Mouse (Mus musculus) midbrain, embryonic 11.5 days (tissue): ENCODE results near the gene Tmem254c. TPM values are rescaled to one million over a fixed set of nuclear protein-coding genes. Genes with fewer than 3 reads are reported as not detected.
"Not testable (repeated sequence)": the region's sequence is repeated elsewhere in the genome, so short reads cannot be mapped to it uniquely, and the experiment has no call there.

ENCODE experiments used
- ATAC-seq: fragments of 200-750 bp; cut with Nextera tagmentation; 2 replicates; pipeline ENCODE4 v1.8.0; 2017; ENCODE audit warnings: moderate TSS enrichment, moderate library complexity; ENCODE audit not compliant: low FRiP score
- DNase-seq: peaks from one replicate; pipeline ENCODE4 v3.0.0; 2015; ENCODE audit warnings: low spot score; ENCODE audit errors: missing footprints
- H3K27ac ChIP-seq: fragments of 300-500 bp; sonication (generic); 2 replicates; pipeline ENCODE4 v1.5.1; 2014; ENCODE audit warnings: low read depth, low read length
- H3K27me3 ChIP-seq: fragments of 300-500 bp; sonication (generic); 2 replicates; pipeline ENCODE4 v1.6.1; 2014; ENCODE audit warnings: mild to moderate bottlenecking, low read length, moderate library complexity, mixed read lengths; ENCODE audit not compliant: control insufficient read depth, insufficient read depth
- H3K36me3 ChIP-seq: fragments of 300-500 bp; sonication (generic); 2 replicates; pipeline ENCODE4 v1.6.1; 2014; ENCODE audit warnings: mild to moderate bottlenecking, low read length, moderate library complexity, mixed read lengths; ENCODE audit not compliant: control insufficient read depth, insufficient read depth
- H3K4me1 ChIP-seq: fragments of 300-500 bp; sonication (generic); 2 replicates; pipeline ENCODE4 v1.6.1; 2014; ENCODE audit warnings: low read length; ENCODE audit not compliant: control insufficient read depth, insufficient read depth
- H3K4me2 ChIP-seq: fragments of 300-500 bp; sonication (generic); 2 replicates; pipeline ENCODE4 v1.6.1; 2014; ENCODE audit warnings: mild to moderate bottlenecking, moderate library complexity
- H3K4me3 ChIP-seq: fragments of 300-500 bp; sonication (generic); 2 replicates; pipeline ENCODE4 v1.5.1; 2014; ENCODE audit warnings: low read depth, low read length
- H3K9ac ChIP-seq: fragments of 300-500 bp; sonication (generic); 2 replicates; pipeline ENCODE4 v1.6.1; 2014; ENCODE audit warnings: low read length
- H3K9me3 ChIP-seq: fragments of 300-500 bp; sonication (generic); 2 replicates; pipeline ENCODE4 v1.6.1; 2016; ENCODE audit warnings: low read length; ENCODE audit not compliant: control insufficient read depth
- WGBS: fragments of 180-500 bp; shearing (Covaris S2); extraction: QIAGEN DNeasy Blood & Tissue Kit; methylation state at CpG from one replicate; pipeline ENCODE4 v1.1.7; 2014; 5-methylcytosine and 5-hydroxymethylcytosine counted together
- polyA plus RNA-seq: library from polyadenylated mRNA; unstranded; fragments of >200 nt; fragmentation: Nextera tagmentation; extraction: Ambion mirVana; gene quantifications from 2 replicates; pipeline ENCODE4 v1.2.1, GENCODE M21; 2014

The Tmem254c gene
- polyA plus RNA-seq, 1 experiment from 2014 or later = 15.7 TPM

- not testable (repeated sequence) for DNase-seq, H3K4me3 ChIP-seq, H3K4me2 ChIP-seq, H3K27me3 ChIP-seq, ATAC-seq, H3K36me3 ChIP-seq, H3K27ac ChIP-seq, H3K9me3 ChIP-seq, H3K4me1 ChIP-seq, H3K9ac ChIP-seq
- no CpG with 5 or more reads among the region's 8 CpGs for WGBS
These were observed 20.1 kb downstream of the Tmem254c start for GRCm38 (mm10) chr14:26047026-26047425.

DNA sequence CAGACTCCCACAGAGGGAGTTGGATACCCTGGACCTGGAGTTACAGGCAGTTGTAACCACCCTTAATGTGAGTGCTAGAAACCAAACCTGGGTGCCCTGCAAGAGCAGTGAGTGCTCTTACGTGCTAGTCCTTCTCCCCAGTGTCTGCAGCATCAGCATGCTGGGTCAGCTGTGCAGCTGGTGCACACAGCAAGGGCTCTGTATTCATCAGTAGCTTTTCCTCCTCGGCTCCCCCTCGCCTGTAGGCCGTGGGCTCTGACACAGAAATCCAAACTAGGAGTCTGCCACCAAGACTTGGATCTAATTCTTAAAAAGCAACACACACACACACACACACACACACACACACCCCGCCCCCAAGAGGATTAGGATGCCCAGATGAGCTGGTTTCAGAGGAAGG lies 22.1 kb downstream of the Tmem254c start:
- H3K4me3 ChIP-seq, H3K9ac ChIP-seq, ATAC-seq, H3K27me3 ChIP-seq, H3K4me2 ChIP-seq, H3K27ac ChIP-seq, H3K36me3 ChIP-seq, DNase-seq, H3K9me3 ChIP-seq, H3K4me1 ChIP-seq: not testable (repeated sequence)
- no CpG with 5 or more reads among the region's 5 CpGs for WGBS

- not testable (repeated sequence) for H3K27me3 ChIP-seq, H3K4me2 ChIP-seq, H3K9me3 ChIP-seq, H3K9ac ChIP-seq, DNase-seq, H3K4me1 ChIP-seq, ATAC-seq, H3K36me3 ChIP-seq, H3K4me3 ChIP-seq, H3K27ac ChIP-seq
- WGBS = no CpG with 5 or more reads among the region's 26 CpGs
These were observed 24.5 kb downstream of the Tmem254c start, which contains the start of gene Gm9780 for GRCm38 (mm10) chr14:26042611-26043010. Gene Gm9780 (minus strand): TSS chr14:26042711.

DNA sequence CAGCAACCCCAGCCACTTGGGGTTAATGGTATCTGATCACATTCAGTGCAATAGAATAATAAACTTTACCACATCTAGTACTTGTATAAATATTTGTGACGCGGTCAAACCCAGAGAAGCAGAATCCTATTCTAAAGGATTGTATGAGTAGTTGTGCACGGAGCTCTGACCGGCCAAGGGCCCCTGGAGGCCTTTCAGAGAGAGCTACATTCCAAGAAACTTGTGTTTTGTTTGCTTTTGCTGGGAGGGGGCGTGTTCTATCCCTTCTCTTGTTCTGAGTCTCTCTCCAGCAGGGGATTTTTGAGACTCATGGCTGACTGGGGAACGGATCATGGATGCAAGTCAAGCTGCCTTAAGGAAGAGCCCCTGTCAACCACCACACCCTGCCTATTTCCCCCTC lies 31.7 kb downstream of the Tmem254c start:
- not testable (repeated sequence) for ATAC-seq, H3K27ac ChIP-seq, H3K4me2 ChIP-seq, H3K36me3 ChIP-seq, H3K9me3 ChIP-seq, DNase-seq, H3K4me3 ChIP-seq, H3K4me1 ChIP-seq, H3K27me3 ChIP-seq, H3K9ac ChIP-seq
- WGBS = no CpG with 5 or more reads among the region's 6 CpGs

DNA sequence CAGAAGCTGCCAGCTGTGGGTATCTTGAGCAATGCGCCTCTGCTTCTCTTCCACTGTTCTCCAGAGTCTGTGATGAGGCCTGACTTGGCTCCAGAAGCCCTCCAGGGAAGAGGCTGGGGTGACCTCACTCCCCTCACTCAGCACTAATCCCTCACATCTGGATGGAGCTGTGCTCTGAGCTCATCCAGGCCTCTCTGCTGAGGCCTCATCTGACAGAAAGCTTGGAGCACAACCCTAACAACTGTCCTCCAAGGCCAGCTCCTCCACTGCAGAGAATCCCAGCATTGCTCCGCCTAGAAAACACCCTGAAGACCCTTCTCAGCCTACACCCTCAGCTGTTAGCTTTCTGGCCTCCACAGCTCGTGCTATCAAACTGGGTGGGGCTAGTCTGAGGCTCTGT lies 32.8 kb downstream of the Tmem254c start:
- H3K4me1 ChIP-seq, H3K9me3 ChIP-seq, H3K9ac ChIP-seq, H3K4me3 ChIP-seq, H3K27ac ChIP-seq, H3K36me3 ChIP-seq, DNase-seq, H3K4me2 ChIP-seq, ATAC-seq, H3K27me3 ChIP-seq: not testable (repeated sequence)
- WGBS = no CpG with 5 or more reads among the region's 3 CpGs

- no CpG with 5 or more reads among the region's 12 CpGs for WGBS
- H3K9ac ChIP-seq, H3K4me1 ChIP-seq, DNase-seq, H3K9me3 ChIP-seq, H3K36me3 ChIP-seq, H3K4me3 ChIP-seq, ATAC-seq, H3K4me2 ChIP-seq, H3K27ac ChIP-seq, H3K27me3 ChIP-seq: not testable (repeated sequence)
These were observed 41.5 kb downstream of the Tmem254c start for GRCm38 (mm10) chr14:26025653-26026052.

DNA sequence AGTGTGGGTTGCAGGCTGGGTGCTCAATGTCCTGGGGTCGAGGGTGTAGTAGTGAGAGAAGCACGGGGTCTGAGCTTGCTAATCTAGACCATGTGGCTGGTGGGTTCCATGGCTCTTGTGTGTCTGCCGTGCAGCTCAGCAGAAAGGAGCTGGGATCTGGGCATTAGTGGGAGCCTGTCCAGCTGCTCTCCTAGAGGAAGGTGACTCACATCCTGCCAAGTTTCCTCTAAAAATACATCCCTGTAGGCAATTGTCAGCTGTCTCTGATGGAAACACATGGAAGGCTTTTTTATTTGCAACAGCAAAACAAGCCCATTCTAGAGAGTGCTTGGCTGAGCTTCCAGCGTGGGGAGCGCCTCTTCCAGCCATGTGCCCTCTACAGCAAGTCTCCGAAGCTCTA lies 44.3 kb downstream of the Tmem254c start:
- not testable (repeated sequence) for H3K4me3 ChIP-seq, H3K36me3 ChIP-seq, H3K27ac ChIP-seq, ATAC-seq, H3K27me3 ChIP-seq, H3K4me1 ChIP-seq, H3K9me3 ChIP-seq, H3K9ac ChIP-seq, DNase-seq, H3K4me2 ChIP-seq
- WGBS = no CpG with 5 or more reads among the region's 6 CpGs

GRCm38 (mm10) chr14:26021555-26021954 lies 45.6 kb downstream of the Tmem254c start:
- H3K4me1 ChIP-seq, H3K36me3 ChIP-seq, ATAC-seq, H3K4me3 ChIP-seq, H3K27ac ChIP-seq, H3K9ac ChIP-seq, DNase-seq, H3K4me2 ChIP-seq, H3K9me3 ChIP-seq, H3K27me3 ChIP-seq: not testable (repeated sequence)
- WGBS = no CpG with 5 or more reads among the region's 9 CpGs

- H3K36me3 ChIP-seq, H3K9me3 ChIP-seq, H3K27me3 ChIP-seq, H3K4me2 ChIP-seq, H3K4me1 ChIP-seq, ATAC-seq, H3K4me3 ChIP-seq, H3K27ac ChIP-seq, DNase-seq, H3K9ac ChIP-seq: not testable (repeated sequence)
- no CpG with 5 or more reads among the region's 7 CpGs for WGBS
These were observed 50.7 kb downstream of the Tmem254c start for GRCm38 (mm10) chr14:26016414-26016813.
